Mouse (Mus musculus): ENCODE measurements around the gene Morn1. TPM values are rescaled to one million over a fixed set of nuclear protein-coding genes. Genes with fewer than 3 reads are reported as not detected.

Morn1 gene
- total and polyA plus RNA-seq, 3 experiments = 3.8 to 8.7 (median 4.0) TPM

GRCm38 (mm10) chr4:155074418-155074817, 12.0 kb upstream of the Morn1 start:
- in situ Hi-C loops (cut with MboI; ENCODE audit: low pct_ligation_motif_present, low pct_unique_long_range_greater_than_20kb, low sequenced_read_pairs) (no loop called here), dilution Hi-C loops (cut with MboI; ENCODE audit: extremely low pct_ligation_motif_present, extremely low pct_unique_long_range_greater_than_20kb, low sequenced_read_pairs) (no loop called here)
- no peak overlapping the region for H3K27ac ChIP-seq (ENCODE audit: insufficient read depth, low read depth)
- TF ChIP-seq MAZ (IDR thresholded peaks at IDR 0.05; ENCODE audit: low read depth, low read length) (no peak), RCOR1 (conservative IDR thresholded peaks at IDR 0.05; ENCODE audit: low read depth, low read length) (no peak), EP300 (IDR thresholded peaks at IDR 0.05; ENCODE audit: low read length) (no peak), ELF1 (IDR thresholded peaks at IDR 0.05; ENCODE audit: low read depth, low read length) (no peak), KAT2A (IDR thresholded peaks at IDR 0.05; ENCODE audit: insufficient replicate concordance, low read length) (no peak), E2F4 (IDR thresholded peaks at IDR 0.05; ENCODE audit: insufficient replicate concordance, low read depth, low read length) (no peak), GABPA (IDR thresholded peaks at IDR 0.05; ENCODE audit: insufficient replicate concordance, low read depth, low read length) (no peak), CTCF (conservative IDR thresholded peaks at IDR 0.05 in 1 of 2, IDR thresholded peaks at IDR 0.05 in 1 of 2; ENCODE audit: low read depth in 2 of 2, low read length in 2 of 2) (no peak), HCFC1 (IDR thresholded peaks at IDR 0.05; ENCODE audit: low read depth, low read length) (no peak)
- H3K4me2 ChIP-seq (ENCODE audit: insufficient read depth, low read depth, poor library complexity, severe bottlenecking) = no peak overlapping the region
- H3K36me3 ChIP-seq (replicated peaks in 1 of 2; ENCODE audit: control insufficient read depth in 1 of 2, insufficient read depth in 1 of 2, low read length in 1 of 2) = peaks cover 77 to 85% of the 10 kb centered on the region in 2 experiments
- H3K79me2 ChIP-seq (replicated peaks; ENCODE audit: control insufficient read depth, extremely low read depth, insufficient read depth, poor library complexity, severe bottlenecking) = peaks cover 15% of the 10 kb centered on the region
- DNase-seq (ENCODE audit: extremely low read depth) = no peak
- no peaks in the 10 kb centered on the region for H3K27me3 ChIP-seq (replicated peaks)
- no peak overlapping the region for H3K9ac ChIP-seq (ENCODE audit: insufficient read depth, low read depth)
- no peak overlapping the region for H3K4me3 ChIP-seq (replicated peaks in 1 of 3; ENCODE audit: low read depth in 2 of 3, low read length in 2 of 3, poor library complexity in 1 of 3)
- H3K4me1 ChIP-seq (ENCODE audit: control insufficient read depth in 1 of 2, insufficient read depth in 2 of 2) = no peaks in the 10 kb centered on the region
- no peaks in the 10 kb centered on the region for H3K9me3 ChIP-seq (replicated peaks; ENCODE audit: low read length)

GRCm38 (mm10) chr4:155075137-155075536, 11.2 kb upstream of the Morn1 start:
- no peak overlapping the region for H3K4me3 ChIP-seq (replicated peaks in 1 of 3; ENCODE audit: low read depth in 2 of 3, low read length in 2 of 3, poor library complexity in 1 of 3)

GRCm38 (mm10) chr4:155075813-155076212, 10.6 kb upstream of the Morn1 start:
- TF ChIP-seq MAX (IDR thresholded peaks at IDR 0.05; ENCODE audit: low read length) (no peak), ZKSCAN1 (IDR thresholded peaks at IDR 0.05; ENCODE audit: borderline replicate concordance, low read depth, low read length) (no peak), EP300 (IDR thresholded peaks at IDR 0.05; ENCODE audit: low read length) (no peak), UBTF (IDR thresholded peaks at IDR 0.05; ENCODE audit: low read depth, low read length) (no peak), USF1 (IDR thresholded peaks at IDR 0.05; ENCODE audit: low read depth, low read length) (no peak), KAT2A (IDR thresholded peaks at IDR 0.05; ENCODE audit: insufficient replicate concordance, low read length) (no peak), IRF4 (IDR thresholded peaks at IDR 0.05; ENCODE audit: low read depth, low read length) (no peak), ETS1 (conservative IDR thresholded peaks at IDR 0.05; ENCODE audit: low read depth, low read length) (no peak), JUND (conservative IDR thresholded peaks at IDR 0.05; ENCODE audit: low read depth, low read length) (no peak), MAZ (IDR thresholded peaks at IDR 0.05; ENCODE audit: low read depth, low read length) (no peak), MAFK (IDR thresholded peaks at IDR 0.05; ENCODE audit: insufficient replicate concordance, low read length) (no peak), ZNF384 (IDR thresholded peaks at IDR 0.05; ENCODE audit: low read depth, low read length) (no peak), BHLHE40 (IDR thresholded peaks at IDR 0.05; ENCODE audit: low read depth, low read length) (no peak)
- H3K9ac ChIP-seq (ENCODE audit: insufficient read depth, low read depth) = no peak overlapping the region
- H3K4me2 ChIP-seq (ENCODE audit: insufficient read depth, low read depth, poor library complexity, severe bottlenecking) = no peak overlapping the region
- no peaks in the 10 kb centered on the region for H3K9me3 ChIP-seq (replicated peaks; ENCODE audit: low read length)
- H3K79me2 ChIP-seq (replicated peaks; ENCODE audit: control insufficient read depth, extremely low read depth, insufficient read depth, poor library complexity, severe bottlenecking) = peaks cover 28% of the 10 kb centered on the region
- in situ Hi-C loops (cut with MboI; ENCODE audit: low pct_ligation_motif_present, low pct_unique_long_range_greater_than_20kb, low sequenced_read_pairs) = no loop called here
- H3K27me3 ChIP-seq (replicated peaks) = no peaks in the 10 kb centered on the region
- H3K27ac ChIP-seq (ENCODE audit: insufficient read depth, low read depth) = no peak overlapping the region
- dilution Hi-C loops (cut with MboI; ENCODE audit: extremely low pct_ligation_motif_present, extremely low pct_unique_long_range_greater_than_20kb, low sequenced_read_pairs) = no loop called here
- DNase-seq (ENCODE audit: extremely low read depth) = no peak
- H3K4me1 ChIP-seq (ENCODE audit: control insufficient read depth in 1 of 2, insufficient read depth in 2 of 2) = no peaks in the 10 kb centered on the region
- H3K36me3 ChIP-seq (replicated peaks in 1 of 2; ENCODE audit: control insufficient read depth in 1 of 2, insufficient read depth in 1 of 2, low read length in 1 of 2) = peaks cover 77 to 85% of the 10 kb centered on the region in 2 experiments
- no peak overlapping the region for H3K4me3 ChIP-seq (replicated peaks in 1 of 3; ENCODE audit: low read depth in 2 of 3, low read length in 2 of 3, poor library complexity in 1 of 3)

More at GRCm38 (mm10) chr4:155075137-155075536, 11.2 kb upstream of the Morn1 start:
- no peak overlapping the region for H3K27ac ChIP-seq (ENCODE audit: insufficient read depth, low read depth)
- no peaks in the 10 kb centered on the region for H3K27me3 ChIP-seq (replicated peaks)
- 0 out of 2 replicates have a peak, but pooled peaks have one; percentile 15 for TF ChIP-seq POLR2A (IDR thresholded peaks at IDR 0.05; ENCODE audit: low read depth, low read length)
- TF ChIP-seq RAD21 (IDR thresholded peaks at IDR 0.05; ENCODE audit: low read depth, low read length) = no peak
- dilution Hi-C loops (cut with MboI; ENCODE audit: extremely low pct_ligation_motif_present, extremely low pct_unique_long_range_greater_than_20kb, low sequenced_read_pairs) = no loop called here
- in situ Hi-C loops (cut with MboI; ENCODE audit: low pct_ligation_motif_present, low pct_unique_long_range_greater_than_20kb, low sequenced_read_pairs) = no loop called here
- DNase-seq (ENCODE audit: extremely low read depth) = no peak
- H3K4me1 ChIP-seq (ENCODE audit: control insufficient read depth in 1 of 2, insufficient read depth in 2 of 2) = no peaks in the 10 kb centered on the region
- H3K36me3 ChIP-seq (replicated peaks in 1 of 2; ENCODE audit: control insufficient read depth in 1 of 2, insufficient read depth in 1 of 2, low read length in 1 of 2) = peaks cover 77 to 85% of the 10 kb centered on the region in 2 experiments
- no peak overlapping the region for H3K9ac ChIP-seq (ENCODE audit: insufficient read depth, low read depth)
- H3K79me2 ChIP-seq (replicated peaks; ENCODE audit: control insufficient read depth, extremely low read depth, insufficient read depth, poor library complexity, severe bottlenecking) = peaks cover 22% of the 10 kb centered on the region
- H3K9me3 ChIP-seq (replicated peaks; ENCODE audit: low read length) = no peaks in the 10 kb centered on the region
- no peak overlapping the region for H3K4me2 ChIP-seq (ENCODE audit: insufficient read depth, low read depth, poor library complexity, severe bottlenecking)

Data from CH12.LX (cell line).